Mouse (Mus musculus): Measurements from ENCODE around the gene Helz.
"Not testable (repeated sequence)": the region's sequence is repeated elsewhere in the genome, so short reads cannot be mapped to it uniquely, and the experiment has no call there.

Gene Helz

GRCm38 (mm10) chr11:107547351-107548203 is at the start of gene Helz:
TSS of gene Helz (plus strand) at chr11:107547930.
- peak; percentile 42 for DNase-seq

DNA sequence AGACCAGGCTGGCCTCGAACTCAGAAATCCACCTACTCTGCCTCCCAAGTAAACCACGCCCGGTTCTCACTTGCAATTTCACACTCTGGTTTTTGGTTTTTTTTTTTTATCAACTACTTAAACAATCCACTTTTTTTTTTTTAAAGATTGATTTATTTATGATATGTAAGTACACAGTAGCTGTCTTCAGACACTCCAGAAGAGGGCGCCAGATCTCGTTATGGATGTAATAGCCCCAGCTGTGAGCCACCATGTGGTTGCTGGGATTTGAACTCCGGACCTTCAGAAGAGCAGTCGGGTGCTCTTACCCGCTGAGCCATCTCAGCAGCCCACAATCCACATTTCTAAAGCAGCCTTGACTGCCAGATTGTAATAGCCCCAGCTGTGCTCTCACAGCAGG is 44.9 kb upstream of the Helz start:
- DNase-seq: no peak

GRCm38 (mm10) chr11:107504364-107504763 is 43.4 kb upstream of the Helz start:
- DNase-seq: not testable (repeated sequence)

DNA sequence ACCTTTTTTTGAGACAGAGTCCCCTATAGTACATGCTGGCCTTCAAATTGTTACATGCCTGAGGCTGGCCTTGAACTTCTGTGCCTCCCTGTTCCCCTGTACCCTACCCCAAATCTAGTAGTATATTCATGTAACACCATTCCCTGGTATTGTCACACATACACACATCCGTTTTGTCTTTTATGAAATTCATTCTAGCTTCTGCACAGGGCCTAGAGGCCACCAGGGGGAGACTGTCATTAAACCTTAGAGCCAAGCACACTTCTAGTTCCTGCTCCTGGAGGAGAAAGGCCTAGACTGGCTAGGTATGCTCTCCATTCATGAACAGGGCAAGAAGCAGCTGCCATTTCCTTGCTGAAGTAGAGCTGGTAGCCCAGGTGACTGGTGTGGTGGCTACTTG is 41.5 kb upstream of the Helz start:
- no peak for DNase-seq

DNA sequence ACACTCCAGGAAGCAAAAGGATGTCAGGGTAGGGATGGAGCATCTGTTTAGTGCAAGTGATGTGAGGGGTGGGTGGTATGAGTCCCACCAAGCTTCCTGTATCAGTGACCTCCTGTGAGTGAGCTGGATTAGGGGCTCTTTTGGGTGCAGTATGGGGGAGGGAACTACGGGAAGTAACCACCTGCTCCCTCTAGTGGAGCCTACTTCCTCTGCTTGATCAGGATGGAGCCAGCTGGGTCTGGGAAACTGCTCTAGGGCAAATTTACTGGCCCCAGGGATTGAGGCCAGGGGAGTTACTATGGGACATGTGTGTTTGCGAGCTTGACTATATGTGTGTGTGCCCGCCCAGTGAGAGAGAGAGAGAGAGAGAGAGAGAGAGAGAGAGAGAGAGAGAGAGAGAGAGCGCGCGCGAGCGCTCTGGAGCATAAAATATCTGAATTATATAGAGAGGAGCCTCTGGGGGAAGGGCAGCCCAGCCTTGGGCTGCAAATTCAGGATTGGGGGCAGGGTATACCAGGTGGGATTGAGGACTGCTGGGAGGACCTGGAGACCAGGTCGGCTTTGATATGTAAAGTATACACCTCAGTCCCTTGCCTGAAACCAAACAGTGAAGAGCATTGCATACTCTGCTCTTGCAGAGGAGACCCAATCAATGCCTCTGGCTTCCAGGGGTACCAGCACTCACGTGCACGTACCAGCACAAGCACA is 37.9 kb upstream of the Helz start:
- DNase-seq: no peak

GRCm38 (mm10) chr11:107510362-107511269 is 37.1 kb upstream of the Helz start:
- DNase-seq: no peak

GRCm38 (mm10) chr11:107511954-107512353 is 35.8 kb upstream of the Helz start:
- DNase-seq: peak; percentile 22

GRCm38 (mm10) chr11:107513047-107513446 is 34.7 kb upstream of the Helz start:
- DNase-seq: no peak

DNA sequence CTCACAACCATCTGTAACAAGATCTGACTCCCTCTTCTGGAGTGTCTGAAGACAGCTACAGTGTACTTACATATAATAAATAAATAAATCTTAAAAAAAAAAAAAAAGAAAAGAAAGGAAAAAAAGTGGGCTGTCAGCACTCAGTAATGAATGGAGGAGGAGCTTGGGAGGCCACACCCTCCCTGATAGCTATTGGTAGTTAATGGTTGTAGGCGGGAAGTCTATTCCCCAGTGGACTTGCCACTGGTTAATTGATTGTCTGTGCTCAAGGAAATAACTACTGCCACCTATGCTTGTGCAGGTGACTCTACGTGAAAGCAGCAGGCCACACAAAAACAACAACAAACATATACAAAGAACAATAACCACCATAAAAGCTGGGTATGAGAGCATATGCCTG is 31.3 kb upstream of the Helz start:
- no peak for DNase-seq

DNA sequence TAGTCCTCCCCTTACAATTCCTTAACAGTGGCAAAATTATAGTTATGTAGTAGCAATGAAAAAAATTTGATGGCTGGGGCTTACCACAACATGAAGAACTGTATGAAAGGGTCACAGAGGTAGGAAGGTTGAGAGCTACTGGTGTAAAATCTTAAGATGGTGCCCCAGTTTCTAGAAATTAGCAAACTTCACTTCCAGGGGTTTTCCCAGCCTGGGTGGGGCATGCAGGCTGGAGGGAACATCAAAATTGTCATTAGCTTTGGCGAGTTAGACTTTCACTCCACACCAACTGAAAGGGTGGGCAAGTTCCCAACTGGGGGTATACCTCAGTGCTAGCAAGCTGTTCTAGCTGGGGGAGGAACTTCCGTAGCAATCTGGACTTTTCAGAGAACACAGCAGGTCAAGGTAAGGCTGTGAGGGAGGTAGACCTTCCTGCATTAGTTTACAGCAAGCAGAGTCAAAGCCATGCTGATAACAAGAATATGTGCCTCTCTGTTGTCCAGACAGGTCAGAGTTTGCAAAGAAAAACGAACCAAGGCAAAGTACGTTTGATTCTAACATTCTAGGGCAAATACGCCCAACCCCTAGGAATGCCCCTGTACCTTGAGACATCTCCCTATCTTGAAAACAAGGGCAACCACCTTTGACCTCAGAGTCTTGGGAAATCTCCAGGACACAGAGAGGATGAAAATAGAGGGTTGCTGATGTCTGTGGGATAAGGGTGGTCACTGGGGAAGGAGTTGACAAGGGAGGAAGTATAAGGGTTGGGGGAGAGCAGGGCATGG is 28.9 kb upstream of the Helz start:
- DNase-seq: no peak

DNA sequence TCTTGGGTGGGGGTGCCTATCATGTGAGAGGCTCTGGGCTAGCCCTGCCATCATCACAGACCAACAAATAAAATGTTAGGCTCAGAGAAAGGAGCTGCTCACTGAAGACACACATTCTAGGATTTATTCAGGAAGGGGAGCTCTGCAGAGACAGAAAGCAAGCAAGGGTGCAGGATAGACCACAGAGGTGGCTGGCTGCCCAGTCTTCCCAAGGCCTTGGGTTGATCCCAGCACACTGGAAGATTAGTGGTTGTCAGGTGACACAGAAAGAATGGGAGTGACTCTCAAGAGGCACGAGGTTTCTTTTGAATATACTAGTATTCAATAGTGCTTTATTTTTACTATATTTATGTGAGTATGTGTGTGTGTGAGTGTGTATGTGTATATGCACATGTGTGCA is 26.6 kb upstream of the Helz start:
- no peak for DNase-seq

DNA sequence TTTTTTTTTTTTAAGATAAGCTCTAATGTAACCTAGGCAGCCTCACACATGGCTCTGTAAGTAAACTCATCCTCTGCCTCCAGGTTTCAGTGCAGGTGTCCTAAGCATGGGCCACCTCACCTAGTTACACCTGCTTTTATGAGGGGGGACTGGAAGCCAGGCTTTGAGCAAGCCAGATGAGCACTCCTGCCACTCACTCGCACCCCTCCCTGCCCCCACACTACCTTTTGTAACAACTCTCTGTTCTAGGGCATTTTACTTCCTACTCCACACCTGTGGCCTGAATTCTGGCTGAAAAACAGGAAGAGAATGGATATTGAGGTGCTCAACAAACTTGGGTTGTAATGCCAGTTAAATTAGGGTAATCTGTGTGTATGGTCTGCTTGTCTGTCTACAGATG is 22.8 kb upstream of the Helz start:
- no peak for DNase-seq

DNA sequence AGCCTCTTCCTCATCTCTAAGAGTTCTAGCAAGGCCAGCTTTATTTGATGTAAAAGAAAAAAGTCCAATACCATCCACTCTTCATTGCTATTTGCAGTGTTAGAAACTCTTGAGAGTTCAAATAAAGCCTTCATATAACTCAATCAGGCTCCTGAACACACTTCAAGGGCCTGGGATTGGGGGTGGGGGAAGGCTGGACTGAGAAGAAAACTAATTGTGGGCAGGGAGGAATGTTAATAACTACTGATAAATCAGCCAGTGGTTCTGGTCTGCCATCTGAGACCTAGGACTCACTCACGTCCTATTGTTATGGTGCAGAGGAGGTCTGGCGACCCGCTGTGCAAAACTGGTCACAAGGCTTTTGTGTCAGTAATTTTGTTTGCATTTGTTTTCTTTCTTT is 20.1 kb upstream of the Helz start:
- DNase-seq: no peak

GRCm38 (mm10) chr11:107529320-107529719 is 18.4 kb upstream of the Helz start:
- DNase-seq: no peak

- no peak for DNase-seq
Measured at GRCm38 (mm10) chr11:107531445-107531844, 16.3 kb upstream of the Helz start.

DNA sequence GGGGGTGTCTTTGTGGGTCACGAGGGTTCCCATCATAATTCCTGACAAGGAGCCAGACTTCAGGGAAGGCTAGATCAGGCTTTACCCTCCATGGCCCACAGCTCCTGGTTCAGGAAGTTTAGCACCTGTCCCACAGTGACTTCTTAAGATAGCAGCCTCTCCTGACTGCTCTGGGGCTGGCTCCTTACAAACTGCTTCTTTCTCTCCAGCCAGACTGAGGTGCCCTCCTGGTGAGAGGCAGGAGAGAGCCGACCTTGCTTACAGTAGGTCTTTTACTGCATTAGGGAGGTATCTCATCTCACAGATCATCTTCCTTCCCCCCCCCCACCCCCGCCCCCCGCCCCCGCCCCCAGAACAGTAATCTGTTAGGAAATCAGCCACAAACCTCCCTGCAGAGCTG is 15.5 kb upstream of the Helz start:
- no peak for DNase-seq

DNA sequence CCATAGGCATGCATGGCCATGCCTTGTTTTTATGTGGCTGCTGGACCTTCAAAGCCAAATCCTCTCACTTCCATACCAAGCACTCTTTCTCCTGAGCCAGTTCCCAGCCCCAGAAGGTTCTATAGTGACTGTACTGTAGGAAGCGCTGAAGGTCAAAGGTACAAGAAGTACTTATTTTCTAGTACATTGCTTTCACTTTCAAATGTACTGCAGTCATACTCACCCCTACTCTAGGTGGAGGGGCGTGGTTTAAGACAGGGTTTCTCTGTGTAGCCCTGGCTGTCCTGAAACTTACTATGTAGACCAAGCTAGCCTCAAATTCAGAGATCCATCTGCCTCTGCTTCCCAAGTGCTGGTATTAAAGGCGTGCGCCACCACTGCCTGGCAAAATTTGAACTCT is 8.7 kb upstream of the Helz start:
- no peak for DNase-seq

DNA sequence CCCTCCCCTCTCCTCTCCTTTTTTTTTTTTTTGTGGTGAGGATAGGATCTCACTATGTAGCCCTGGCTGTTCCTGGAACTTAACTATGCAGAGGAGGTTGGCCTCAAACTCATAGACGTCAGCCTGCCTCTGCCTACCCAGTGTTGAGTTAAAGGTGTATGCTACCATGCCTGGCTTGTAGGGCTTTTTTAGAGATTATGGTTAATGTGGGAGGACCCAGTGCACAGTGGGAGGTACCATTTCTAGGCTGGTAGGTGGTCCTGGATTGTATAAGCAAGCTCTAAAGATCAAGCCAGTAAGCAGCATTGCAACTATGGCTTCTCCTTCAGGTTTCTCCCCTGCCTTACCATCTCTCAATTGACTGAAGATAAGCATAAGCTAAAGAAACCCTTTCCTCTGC is 7.4 kb upstream of the Helz start:
- no peak for DNase-seq

DNA sequence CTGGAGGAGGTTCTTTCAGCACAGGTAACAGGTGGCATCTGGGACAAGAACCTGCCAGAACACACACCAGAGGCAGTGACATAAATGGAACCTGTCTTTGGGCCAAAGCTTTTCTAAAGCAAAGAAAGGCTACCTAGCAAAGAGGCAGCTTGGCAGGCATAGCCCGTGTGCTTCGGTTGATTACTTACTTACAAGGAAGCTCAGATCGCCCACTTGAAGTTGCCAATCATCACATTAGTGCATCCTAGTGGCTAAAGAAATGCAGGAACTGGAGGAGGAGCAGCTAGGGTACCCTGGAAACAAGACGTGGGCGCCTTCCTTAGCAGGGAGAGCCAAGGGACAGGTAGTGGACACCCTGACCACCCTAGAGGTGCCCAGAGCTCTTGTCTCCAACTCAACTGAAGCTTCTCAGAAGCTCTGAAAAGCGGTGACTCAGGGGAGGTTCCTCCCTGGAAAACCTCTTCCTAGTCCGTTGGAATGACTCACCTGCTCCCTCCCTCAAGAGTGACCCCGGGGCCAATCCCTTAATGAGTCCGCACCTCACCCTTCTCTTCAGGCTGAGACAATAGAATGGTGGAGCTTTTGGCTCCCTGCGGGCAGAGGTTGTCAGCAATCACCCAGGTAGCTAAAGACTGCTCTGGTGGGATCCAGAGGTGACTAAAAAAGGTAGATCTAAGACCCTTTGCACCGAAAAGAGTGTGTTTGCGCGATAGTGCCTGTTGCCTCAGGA is 1.8 kb upstream of the Helz start:
- DNase-seq: no peak

DNA sequence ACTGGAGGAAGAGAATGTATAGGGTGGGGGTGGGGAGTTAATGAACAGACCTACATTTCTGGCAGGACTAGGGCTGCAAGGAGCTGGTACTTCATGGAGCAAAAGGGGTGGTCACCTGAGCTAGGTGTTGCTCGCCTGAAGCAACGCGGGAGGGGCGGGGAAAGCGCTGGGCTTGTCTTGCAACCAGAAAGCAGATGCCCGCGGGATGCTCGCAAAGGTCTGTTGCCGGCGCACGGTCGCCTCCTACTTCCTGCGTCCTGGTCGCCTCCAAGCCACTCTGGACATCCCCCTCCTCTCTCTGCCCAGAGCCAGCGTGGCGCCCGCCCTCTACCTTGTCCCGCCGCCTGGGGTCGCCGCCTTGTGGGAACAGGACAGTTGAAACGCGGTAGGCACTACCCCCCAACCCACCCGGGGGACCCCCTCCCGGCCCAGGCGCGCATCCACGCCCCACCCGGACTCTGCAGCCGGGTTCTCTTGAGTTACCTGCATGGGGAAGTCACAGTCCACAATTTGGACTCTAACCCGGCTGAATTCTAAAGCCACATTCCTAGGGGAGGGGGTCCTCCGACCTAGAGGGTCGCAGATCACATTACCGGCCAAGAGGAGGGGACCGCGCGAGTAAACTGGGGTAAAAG is 946 bp upstream of the Helz start:
- DNase-seq: peak; percentile 39

Measured in cerebellum, adult 11-12 months (tissue).